Mouse (Mus musculus) stomach, embryonic 15.5 days (tissue): ENCODE data around the gene Ctdsp2. TPM values are rescaled to one million over a fixed set of nuclear protein-coding genes. Genes with fewer than 3 reads are reported as not detected.

ENCODE experiments used
- ATAC-seq: fragments of 200-750 bp; cut with Nextera tagmentation; 2 replicates; pipeline ENCODE4 v1.8.0; 2017; ENCODE audit warnings: low read depth, moderate number of reproducible peaks, moderate TSS enrichment; ENCODE audit not compliant: insufficient read depth, low FRiP score
- H3K27ac ChIP-seq: fragments of 300-500 bp; sonication (generic); 2 replicates; pipeline ENCODE4 v1.5.1; 2015; ENCODE audit warnings: mild to moderate bottlenecking, inconsistent platforms
- H3K27me3 ChIP-seq: fragments of 300-500 bp; sonication (generic); replicated peaks from 2 replicates; pipeline ENCODE4 v1.6.1; 2015; ENCODE audit warnings: inconsistent platforms
- H3K36me3 ChIP-seq: fragments of 300-500 bp; sonication (generic); 2 replicates; pipeline ENCODE4 v1.6.1; 2015; ENCODE audit warnings: inconsistent platforms
- H3K4me1 ChIP-seq: fragments of 300-500 bp; sonication (generic); 2 replicates; pipeline ENCODE4 v1.6.1; 2015; ENCODE audit warnings: inconsistent platforms
- H3K4me2 ChIP-seq: fragments of 300-500 bp; sonication (generic); 2 replicates; pipeline ENCODE4 v1.6.1; 2015; ENCODE audit warnings: mild to moderate bottlenecking, inconsistent platforms
- H3K4me3 ChIP-seq: fragments of 300-500 bp; sonication (generic); replicated peaks from 2 replicates; pipeline ENCODE4 v1.5.1; 2015; ENCODE audit warnings: inconsistent platforms
- H3K9ac ChIP-seq: fragments of 300-500 bp; sonication (generic); 2 replicates; pipeline ENCODE4 v1.6.1; 2015; ENCODE audit warnings: inconsistent platforms
- H3K9me3 ChIP-seq: fragments of 300-500 bp; sonication (generic); 2 replicates; pipeline ENCODE4 v1.6.1; 2016; ENCODE audit warnings: inconsistent platforms
- WGBS: fragments of 180-500 bp; shearing (Covaris S2); methylation state at CpG from one replicate; pipeline ENCODE4 v1.1.7; 2015; 5-methylcytosine and 5-hydroxymethylcytosine counted together
- polyA plus RNA-seq: library from polyadenylated mRNA; unstranded; fragments of >200 nt; fragmentation: Nextera tagmentation; extraction: Ambion mirVana; gene quantifications from 2 replicates; pipeline ENCODE4 v1.2.1, GENCODE M21; 2015

Ctdsp2 gene
- polyA plus RNA-seq, 1 experiment from 2014 or later: 57.0 TPM

GRCm38 (mm10) chr10:126971363-126972050 lies 7.0 kb upstream of the Ctdsp2 start:
- peak; percentile 15 for ATAC-seq
- H3K27ac ChIP-seq: peak overlapping the region; percentile 88
- H3K36me3 ChIP-seq: no peaks in the 10 kb centered on the region
- 0 out of 2 replicates have a peak overlapping the region, but pooled peaks have one; percentile 6 for H3K4me3 ChIP-seq
- H3K9me3 ChIP-seq: no peaks in the 10 kb centered on the region
- peaks cover 27% of the 10 kb centered on the region for H3K4me1 ChIP-seq
- 15% methylated on average over 12 of the region's 12 CpGs for WGBS
- H3K9ac ChIP-seq: no peak overlapping the region
- peak overlapping the region; percentile 22 for H3K4me2 ChIP-seq
- no peaks in the 10 kb centered on the region for H3K27me3 ChIP-seq

GRCm38 (mm10) chr10:126972051-126972725 lies 6.3 kb upstream of the Ctdsp2 start:
- ATAC-seq: peak; percentile 89
- H3K9ac ChIP-seq: no peak overlapping the region
- WGBS: 17% methylated on average over 13 of the region's 13 CpGs
- peaks cover 31% of the 10 kb centered on the region for H3K4me1 ChIP-seq
- 0 out of 2 replicates have a peak overlapping the region, but pooled peaks have one; percentile 6 for H3K4me3 ChIP-seq
- peak overlapping the region; percentile 88 for H3K27ac ChIP-seq
- no peaks in the 10 kb centered on the region for H3K9me3 ChIP-seq
- H3K4me2 ChIP-seq: peak overlapping the region; percentile 22
- no peaks in the 10 kb centered on the region for H3K27me3 ChIP-seq
- H3K36me3 ChIP-seq: no peaks in the 10 kb centered on the region

- no peaks in the 10 kb centered on the region for H3K27me3 ChIP-seq
- no peak for ATAC-seq
- H3K36me3 ChIP-seq: no peaks in the 10 kb centered on the region
- H3K4me2 ChIP-seq: 0 out of 2 replicates have a peak overlapping the region, but pooled peaks have one; percentile 22
- peak overlapping the region; percentile 88 for H3K27ac ChIP-seq
- WGBS: 22% methylated on average over 7 of the region's 7 CpGs
- H3K9me3 ChIP-seq: no peaks in the 10 kb centered on the region
- H3K4me3 ChIP-seq: no peak overlapping the region
- H3K9ac ChIP-seq: no peak overlapping the region
- H3K4me1 ChIP-seq: peaks cover 36% of the 10 kb centered on the region
Observed at GRCm38 (mm10) chr10:126972988-126973387, 5.5 kb upstream of the Ctdsp2 start.

GRCm38 (mm10) chr10:126975706-126976105 lies 2.8 kb upstream of the Ctdsp2 start:
- ATAC-seq: no peak
- WGBS: 83% methylated on average over 6 of the region's 6 CpGs
- no peak overlapping the region for H3K4me2 ChIP-seq
- H3K9me3 ChIP-seq: no peaks in the 10 kb centered on the region
- H3K4me1 ChIP-seq: peaks cover 41% of the 10 kb centered on the region
- H3K9ac ChIP-seq: no peak overlapping the region
- H3K27ac ChIP-seq: no peak overlapping the region
- no peaks in the 10 kb centered on the region for H3K36me3 ChIP-seq
- H3K27me3 ChIP-seq: no peaks in the 10 kb centered on the region
- no peak overlapping the region for H3K4me3 ChIP-seq

GRCm38 (mm10) chr10:126977076-126977475 lies 1.4 kb upstream of the Ctdsp2 start:
- Histone ChIP-seq H3K36me3 (no peaks in the 10 kb centered on the region), H3K4me3 (no peak overlapping the region), H3K27me3 (no peaks in the 10 kb centered on the region), H3K4me2 (no peak overlapping the region), H3K9ac (no peak overlapping the region), H3K4me1 (peaks cover 43% of the 10 kb centered on the region), H3K27ac (no peak overlapping the region), H3K9me3 (no peaks in the 10 kb centered on the region)
- 48% methylated on average over 4 of the region's 4 CpGs for WGBS
- no peak for ATAC-seq

GRCm38 (mm10) chr10:126979121-126979635 lies 661 bp downstream of the Ctdsp2 start:
- peak overlapping the region; percentile 77 for H3K4me2 ChIP-seq
- peak overlapping the region; percentile 96 for H3K9ac ChIP-seq
- peak overlapping the region; percentile 90 for H3K4me3 ChIP-seq
- H3K27ac ChIP-seq: peak overlapping the region; percentile 100
- under 1% methylated on average over 32 of the region's 62 CpGs for WGBS
- no peaks in the 10 kb centered on the region for H3K9me3 ChIP-seq
- H3K4me1 ChIP-seq: peaks cover 50% of the 10 kb centered on the region
- no peak; the same call in 1 of the 2 replicates for ATAC-seq
- H3K36me3 ChIP-seq: no peaks in the 10 kb centered on the region
- H3K27me3 ChIP-seq: no peaks in the 10 kb centered on the region

- WGBS: under 1% methylated on average over 48 of the region's 57 CpGs
- no peak for ATAC-seq
- peak overlapping the region; percentile 77 for H3K4me2 ChIP-seq
- H3K36me3 ChIP-seq: no peaks in the 10 kb centered on the region
- H3K4me3 ChIP-seq: peak overlapping the region; percentile 90
- H3K27me3 ChIP-seq: no peaks in the 10 kb centered on the region
- peaks cover 56% of the 10 kb centered on the region for H3K4me1 ChIP-seq
- H3K9ac ChIP-seq: peak overlapping the region; percentile 96
- peak overlapping the region; percentile 100 for H3K27ac ChIP-seq
- no peaks in the 10 kb centered on the region for H3K9me3 ChIP-seq
Observed at GRCm38 (mm10) chr10:126979636-126980151, 1.2 kb downstream of the Ctdsp2 start.

GRCm38 (mm10) chr10:126980221-126980932 lies 1.9 kb downstream of the Ctdsp2 start:
- H3K36me3 ChIP-seq: no peaks in the 10 kb centered on the region
- peak overlapping the region; percentile 77 for H3K4me2 ChIP-seq
- peak overlapping the region; percentile 100 for H3K27ac ChIP-seq
- peak overlapping the region; percentile 96 for H3K9ac ChIP-seq
- no peak for ATAC-seq
- peaks cover 62% of the 10 kb centered on the region for H3K4me1 ChIP-seq
- no peaks in the 10 kb centered on the region for H3K9me3 ChIP-seq
- WGBS: 4% methylated on average over 16 of the region's 16 CpGs
- H3K27me3 ChIP-seq: no peaks in the 10 kb centered on the region
- peak overlapping the region; percentile 90 for H3K4me3 ChIP-seq

- 19% methylated on average over 11 of the region's 11 CpGs for WGBS
- ATAC-seq: no peak
- H3K4me1 ChIP-seq: peaks cover 69% of the 10 kb centered on the region
Observed at GRCm38 (mm10) chr10:126980933-126981530, 2.5 kb downstream of the Ctdsp2 start.

GRCm38 (mm10) chr10:126981746-126982145 lies 3.2 kb downstream of the Ctdsp2 start:
- H3K27ac ChIP-seq: peak overlapping the region; percentile 85; the same call in 1 of the 2 replicates

More at GRCm38 (mm10) chr10:126980933-126981530, 2.5 kb downstream of the Ctdsp2 start:
- peak overlapping the region; percentile 96; the same call in 1 of the 2 replicates for H3K9ac ChIP-seq
- H3K27me3 ChIP-seq: no peaks in the 10 kb centered on the region
- no peaks in the 10 kb centered on the region for H3K9me3 ChIP-seq
- H3K4me3 ChIP-seq: peak overlapping the region; percentile 90
- peak overlapping the region; percentile 77 for H3K4me2 ChIP-seq
- no peaks in the 10 kb centered on the region for H3K36me3 ChIP-seq
- peak overlapping the region; percentile 100 for H3K27ac ChIP-seq

GRCm38 (mm10) chr10:126983193-126983725 lies 4.7 kb downstream of the Ctdsp2 start:
- no peaks in the 10 kb centered on the region for H3K27me3 ChIP-seq
- WGBS: 34% methylated on average over 14 of the region's 14 CpGs
- peak overlapping the region; percentile 77 for H3K4me2 ChIP-seq
- H3K4me3 ChIP-seq: peak overlapping the region; percentile 90; the same call in 1 of the 2 replicates
- H3K9me3 ChIP-seq: no peaks in the 10 kb centered on the region
- peaks cover 78% of the 10 kb centered on the region for H3K4me1 ChIP-seq
- no peaks in the 10 kb centered on the region for H3K36me3 ChIP-seq
- 0 out of 2 replicates have a peak overlapping the region, but pooled peaks have one; percentile 34 for H3K9ac ChIP-seq
- peak overlapping the region; percentile 85 for H3K27ac ChIP-seq
- no peak for ATAC-seq

More at GRCm38 (mm10) chr10:126981746-126982145, 3.2 kb downstream of the Ctdsp2 start:
- peak overlapping the region; percentile 77 for H3K4me2 ChIP-seq
- 42% methylated on average over 3 of the region's 3 CpGs for WGBS
- peaks cover 72% of the 10 kb centered on the region for H3K4me1 ChIP-seq
- ATAC-seq: no peak
- H3K4me3 ChIP-seq: peak overlapping the region; percentile 90
- no peaks in the 10 kb centered on the region for H3K9me3 ChIP-seq
- no peaks in the 10 kb centered on the region for H3K27me3 ChIP-seq
- H3K36me3 ChIP-seq: no peaks in the 10 kb centered on the region
- no peak overlapping the region for H3K9ac ChIP-seq
